In the genomic region with DNA sequence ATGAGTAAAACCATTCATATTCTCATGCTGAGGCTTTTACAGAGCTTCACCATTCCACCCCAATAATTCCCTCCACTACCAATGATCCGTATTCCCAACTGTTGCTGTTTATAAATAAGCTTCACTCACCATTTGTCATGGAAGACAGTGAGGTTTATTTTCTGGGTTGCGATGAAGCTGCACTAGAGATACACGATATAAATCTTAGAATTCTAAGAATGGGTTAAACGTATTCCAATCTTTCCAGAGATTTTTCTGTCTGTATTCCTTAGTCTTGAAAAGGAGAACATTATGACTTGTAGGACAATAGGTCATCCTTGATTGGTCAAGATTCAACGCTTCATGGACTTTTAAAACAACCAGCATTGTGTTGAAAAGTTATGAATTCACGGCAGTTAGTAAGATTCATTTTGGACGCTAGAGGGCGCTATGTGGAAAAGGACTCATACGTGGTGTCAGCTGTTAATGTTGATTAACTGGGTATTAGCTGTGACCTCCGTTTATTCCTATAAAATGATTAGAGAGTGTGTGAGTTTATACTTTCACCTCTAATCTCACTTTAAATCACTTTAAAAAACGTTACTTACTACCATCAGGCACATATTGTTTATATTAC, we compare ENCODE assay signal across 9 mouse cellular contexts. TPM values are rescaled to one million over a fixed set of nuclear protein-coding genes. Genes with fewer than 3 reads are reported as not detected.
DNase-seq lines count a peak whose midpoint lies in the region; ATAC-seq and TF ChIP-seq lines count a peak whose summit lies in the region.
"Had no signal": no experiment of that assay in that cellular context is flagged by ENCODE, and none has a peak within 500 bp of the region (broad histone marks: within the 10 kb centered on the region; RNA-seq: fewer than 3 reads in every experiment).

No protein-coding gene starts in this region.

- DNase-seq in A20 (ENCODE audit: low read depth, low spot score): peak; percentile 89
- DNase-seq in Muller cell, postnatal 12 days (ENCODE audit: inconsistent ontology term): peak; percentile 59
- peak; percentile 87 for DNase-seq in heart, adult 8-10 months (ENCODE audit: low spot score)
- DNase-seq in natural killer cell, adult 2 months (ENCODE audit: low spot score in 2 of 2): peak; percentile 55 to 69
- DNase-seq in thymus, postnatal 0 days (ENCODE audit: low spot score): peak; percentile 77

- peak; percentile 36; the same call in 1 of the 2 replicates for TF ChIP-seq CTCF in cortical plate, adult 2 months (IDR thresholded peaks at IDR 0.05; ENCODE audit: extremely low read depth, insufficient read depth, low read length)

- H3K4me2 ChIP-seq in kidney, embryonic 15.5 days: peak overlapping the region; percentile 79
- peak overlapping the region; percentile 94 for H3K4me2 ChIP-seq in liver, embryonic 12.5 days

- WGBS in kidney, embryonic 15.5 days: 4% methylated on average over 11 of the region's 11 CpGs
- WGBS in liver, embryonic 12.5 days (ENCODE audit: insufficient replicate concordance): 2% methylated on average over 11 of the region's 11 CpGs

- H3K9me3 ChIP-seq in kidney, embryonic 15.5 days (replicated peaks): no peaks in the 10 kb centered on the region
- no peaks in the 10 kb centered on the region for H3K9me3 ChIP-seq in liver, embryonic 12.5 days (replicated peaks)

- no peak for ATAC-seq in kidney, embryonic 15.5 days (replicated peaks; ENCODE audit: low FRiP score)
- no peak for ATAC-seq in liver, embryonic 12.5 days

- no peak overlapping the region for H3K27ac ChIP-seq in cortical plate, adult 2 months (ENCODE audit: insufficient read depth, low read length)
- H3K27ac ChIP-seq in kidney, embryonic 15.5 days: peak overlapping the region; percentile 98
- H3K27ac ChIP-seq in liver, embryonic 12.5 days: peak overlapping the region; percentile 95

- peaks cover under 1% of the 10 kb centered on the region; the same call in 1 of the 2 replicates for H3K36me3 ChIP-seq in kidney, embryonic 15.5 days
- H3K36me3 ChIP-seq in liver, embryonic 12.5 days: peaks cover under 1% of the 10 kb centered on the region; the same call in 1 of the 2 replicates

- H3K4me3 ChIP-seq in cortical plate, adult 2 months (ENCODE audit: insufficient read depth, low read length): peak overlapping the region; percentile 45; the same call in 1 of the 2 replicates
- H3K4me3 ChIP-seq in kidney, embryonic 15.5 days (replicated peaks): peak overlapping the region; percentile 76
- H3K4me3 ChIP-seq in liver, embryonic 12.5 days: peak overlapping the region; percentile 76

- H3K4me1 ChIP-seq in cortical plate, adult 2 months (ENCODE audit: control insufficient read depth, insufficient read depth, low read length): no peaks in the 10 kb centered on the region
- peaks cover 11% of the 10 kb centered on the region for H3K4me1 ChIP-seq in kidney, embryonic 15.5 days
- peaks cover 34% of the 10 kb centered on the region for H3K4me1 ChIP-seq in liver, embryonic 12.5 days

- H3K27me3 ChIP-seq in kidney, embryonic 15.5 days: no peaks in the 10 kb centered on the region
- no peaks in the 10 kb centered on the region for H3K27me3 ChIP-seq in liver, embryonic 12.5 days (replicated peaks)

- TF ChIP-seq POLR2A in cortical plate, adult 2 months (IDR thresholded peaks at IDR 0.05; ENCODE audit: extremely low read depth, insufficient read depth, low read length): no peak

- peak overlapping the region; percentile 52 for H3K9ac ChIP-seq in kidney, embryonic 15.5 days
- H3K9ac ChIP-seq in liver, embryonic 12.5 days: peak overlapping the region; percentile 73

RNA-seq across cellular contexts. Expression of a gene that starts 6.6 kb away (rescaled TPM):
- polyA plus RNA-seq in cortical plate, adult 2 months (2012; rRNA removed): 36.7 and 37.6 TPM in 2 replicates
- 100 to 1,000 TPM in 1 of 4 experiments, 10 to 100 TPM in 3; 65.2 to 106 (median 92.3) TPM for total RNA-seq in heart, adult 8-10 months (2022)
- 231 and 232 TPM in 2 replicates for polyA plus RNA-seq in kidney, embryonic 15.5 days (2015; fragmentation: Nextera tagmentation; extraction: Ambion mirVana)
- polyA plus RNA-seq in liver, embryonic 12.5 days (2016; fragmentation: Nextera tagmentation; extraction: Ambion mirVana): 77.0 and 77.2 TPM in 2 replicates
- polyA plus RNA-seq in thymus, postnatal 0 days (2015; fragmentation: Nextera tagmentation; extraction: Ambion mirVana): 55.7 and 57.0 TPM in 2 replicates

RNA-seq across cellular contexts. Expression of a gene that starts 6.7 kb away (rescaled TPM):
- 13.2 and 13.5 TPM in 2 replicates for polyA plus RNA-seq in cortical plate, adult 2 months (2012; rRNA removed)
- 10 to 100 TPM in 1 of 4 experiments, 1 to 10 TPM in 3; 9.8 to 11.8 (median 9.9) TPM for total RNA-seq in heart, adult 8-10 months (2022)
- 10.5 and 13.1 TPM in 2 replicates for polyA plus RNA-seq in kidney, embryonic 15.5 days (2015; fragmentation: Nextera tagmentation; extraction: Ambion mirVana)
- 7.6 TPM in 2 replicates for polyA plus RNA-seq in liver, embryonic 12.5 days (2016; fragmentation: Nextera tagmentation; extraction: Ambion mirVana)
- 9.1 and 12.9 TPM in 2 replicates for polyA plus RNA-seq in thymus, postnatal 0 days (2015; fragmentation: Nextera tagmentation; extraction: Ambion mirVana)

RNA-seq across cellular contexts. Expression of a gene that starts 56.7 kb away (rescaled TPM):
- polyA plus RNA-seq in cortical plate, adult 2 months (2012; rRNA removed): 4.7 and 6.8 TPM in 2 replicates
- total RNA-seq in heart, adult 8-10 months (2022): not detected
- polyA plus RNA-seq in kidney, embryonic 15.5 days (2015; fragmentation: Nextera tagmentation; extraction: Ambion mirVana): 1.1 and 1.4 TPM in 2 replicates
- polyA plus RNA-seq in liver, embryonic 12.5 days (2016; fragmentation: Nextera tagmentation; extraction: Ambion mirVana): 0.10 and 0.33 TPM in 2 replicates
- 2.3 TPM in 2 replicates for polyA plus RNA-seq in thymus, postnatal 0 days (2015; fragmentation: Nextera tagmentation; extraction: Ambion mirVana)
- total RNA-seq: hematopoietic stem cell, adult 5-6 weeks had no signal
